Mouse (Mus musculus): Measurements from ENCODE around the gene Cntnap2.

DNA sequence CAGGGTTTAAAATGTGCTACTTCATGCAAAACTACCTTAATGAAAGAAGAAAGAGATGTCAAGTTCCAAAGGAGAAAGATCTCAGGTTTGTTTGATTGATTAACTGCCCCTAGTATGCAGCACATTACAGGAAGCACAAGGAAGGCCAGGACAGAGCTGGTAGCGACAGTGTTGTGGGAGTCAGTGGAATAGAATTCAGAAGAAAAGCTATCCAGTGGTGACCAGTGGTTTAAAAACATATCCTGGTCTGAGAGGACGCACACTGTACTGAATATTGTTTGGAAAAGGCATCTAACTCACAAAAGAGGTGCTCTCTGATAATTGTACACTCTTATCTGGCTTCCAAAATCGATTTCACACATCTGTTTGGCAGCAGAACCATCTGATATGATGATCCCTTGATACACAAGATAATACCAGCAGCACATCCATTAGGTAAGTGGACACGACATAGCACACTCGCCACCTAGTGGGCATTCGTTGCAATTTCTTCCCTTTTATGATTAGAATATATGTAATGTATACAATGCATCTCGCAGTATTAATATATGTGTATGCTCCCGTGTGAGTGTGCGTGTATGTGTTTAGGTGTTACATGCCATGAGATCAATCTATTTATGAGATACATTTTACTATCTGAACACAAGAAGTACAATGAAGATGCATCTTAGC lies 33.0 kb upstream of the Cntnap2 start:
- TF ChIP-seq CTCF (conservative IDR thresholded peaks at IDR 0.05 in 1 of 2, IDR thresholded peaks at IDR 0.05 in 1 of 2; ENCODE audit: low read depth in 2 of 2, low read length in 2 of 2): peak; percentile 50 to 56
- no peak for TF ChIP-seq EP300 (IDR thresholded peaks at IDR 0.05; ENCODE audit: low read length)
- peak; percentile 57 for TF ChIP-seq RAD21 (IDR thresholded peaks at IDR 0.05; ENCODE audit: low read depth, low read length)
- TF ChIP-seq MEF2A (IDR thresholded peaks at IDR 0.05; ENCODE audit: borderline replicate concordance, low read depth, low read length): no peak
- no peak for TF ChIP-seq ZNF384 (IDR thresholded peaks at IDR 0.05; ENCODE audit: low read depth, low read length)
- TF ChIP-seq ELF1 (IDR thresholded peaks at IDR 0.05; ENCODE audit: low read depth, low read length): no peak
- no peak for TF ChIP-seq MAX (IDR thresholded peaks at IDR 0.05; ENCODE audit: low read length)
- TF ChIP-seq JUND (conservative IDR thresholded peaks at IDR 0.05; ENCODE audit: low read depth, low read length): no peak
- TF ChIP-seq POLR2AphosphoS2 (IDR thresholded peaks at IDR 0.05; ENCODE audit: low read depth, low read length): no peak
